Mouse (Mus musculus) embryonic facial prominence, embryonic 13.5 days (tissue): Measurements from ENCODE around the gene Nsun7. TPM values are rescaled to one million over a fixed set of nuclear protein-coding genes. Genes with fewer than 3 reads are reported as not detected.
"Not testable (repeated sequence)": the region's sequence is repeated elsewhere in the genome, so short reads cannot be mapped to it uniquely, and the experiment has no call there.

ENCODE experiments used
- ATAC-seq: fragments of 200-750 bp; cut with Nextera tagmentation; 2 replicates; pipeline ENCODE4 v1.8.0; 2017; ENCODE audit warnings: low read depth; ENCODE audit not compliant: insufficient number of reproducible peaks, insufficient read depth, low FRiP score, low TSS enrichment
- H3K27ac ChIP-seq: fragments of 300-500 bp; sonication (generic); 2 replicates; pipeline ENCODE4 v1.5.1; 2015; ENCODE audit warnings: moderate library complexity, mild to moderate bottlenecking, inconsistent platforms
- H3K27me3 ChIP-seq: fragments of 300-500 bp; sonication (generic); 2 replicates; pipeline ENCODE4 v1.6.1; 2015; ENCODE audit warnings: mild to moderate bottlenecking, inconsistent platforms
- H3K36me3 ChIP-seq: fragments of 300-500 bp; sonication (generic); 2 replicates; pipeline ENCODE4 v1.6.1; 2015; ENCODE audit warnings: mild to moderate bottlenecking, inconsistent platforms
- H3K4me1 ChIP-seq: fragments of 300-500 bp; sonication (generic); 2 replicates; pipeline ENCODE4 v1.6.1; 2015; ENCODE audit warnings: inconsistent platforms
- H3K4me2 ChIP-seq: fragments of 300-500 bp; sonication (generic); 2 replicates; pipeline ENCODE4 v1.6.1; 2015; ENCODE audit warnings: moderate library complexity, mild to moderate bottlenecking, inconsistent platforms
- H3K4me3 ChIP-seq: fragments of 300-500 bp; sonication (generic); 2 replicates; pipeline ENCODE4 v1.5.1; 2015; ENCODE audit warnings: mild to moderate bottlenecking, inconsistent platforms
- H3K9ac ChIP-seq: fragments of 300-500 bp; sonication (generic); 2 replicates; pipeline ENCODE4 v1.6.1; 2015; ENCODE audit warnings: mild to moderate bottlenecking, inconsistent platforms
- H3K9me3 ChIP-seq: fragments of 300-500 bp; sonication (generic); 2 replicates; pipeline ENCODE4 v1.6.1; 2016; ENCODE audit warnings: inconsistent platforms
- WGBS: fragments of 180-500 bp; shearing (Covaris S2); methylation state at CpG from one replicate; pipeline ENCODE4 v1.1.7; 2015; ENCODE audit warnings: mixed read lengths; 5-methylcytosine and 5-hydroxymethylcytosine counted together
- polyA plus RNA-seq: library from polyadenylated mRNA; unstranded; fragments of >200 nt; fragmentation: Nextera tagmentation; extraction: Ambion mirVana; gene quantifications from 2 replicates; pipeline ENCODE4 v1.2.1, GENCODE M21; 2015

Gene Nsun7
- polyA plus RNA-seq, 1 experiment from 2014 or later, result 1.1 TPM

GRCm38 (mm10) chr5:66244043-66244660 lies 15.5 kb upstream of the Nsun7 start:
- H3K36me3 ChIP-seq, result no peaks in the 10 kb centered on the region
- no peak overlapping the region for H3K4me3 ChIP-seq
- ATAC-seq, result no peak
- no peak overlapping the region for H3K9ac ChIP-seq
- no peak overlapping the region for H3K4me2 ChIP-seq
- H3K9me3 ChIP-seq, result no peaks in the 10 kb centered on the region
- H3K27me3 ChIP-seq, result no peaks in the 10 kb centered on the region
- H3K4me1 ChIP-seq, result no peaks in the 10 kb centered on the region
- no peak overlapping the region for H3K27ac ChIP-seq
- WGBS, result 52% methylated on average over 6 of the region's 6 CpGs

GRCm38 (mm10) chr5:66245958-66246497 lies 13.7 kb upstream of the Nsun7 start:
- Histone ChIP-seq H3K9ac (no peak overlapping the region), H3K36me3 (no peaks in the 10 kb centered on the region), H3K4me1 (no peaks in the 10 kb centered on the region), H3K27me3 (no peaks in the 10 kb centered on the region), H3K27ac (no peak overlapping the region), H3K4me3 (no peak overlapping the region), H3K9me3 (no peaks in the 10 kb centered on the region), H3K4me2 (no peak overlapping the region)
- WGBS, result 90% methylated on average over 9 of the region's 10 CpGs
- no peak for ATAC-seq

- Histone ChIP-seq H3K4me3 (no peak overlapping the region), H3K27ac (no peak overlapping the region), H3K4me2 (no peak overlapping the region), H3K36me3 (no peaks in the 10 kb centered on the region), H3K9ac (no peak overlapping the region), H3K27me3 (no peaks in the 10 kb centered on the region), H3K4me1 (no peaks in the 10 kb centered on the region), H3K9me3 (no peaks in the 10 kb centered on the region)
- 63% methylated on average over 5 of the region's 5 CpGs for WGBS
- ATAC-seq, result no peak
Measured at GRCm38 (mm10) chr5:66253219-66253618, 6.5 kb upstream of the Nsun7 start.

- ATAC-seq, result no peak
- H3K27ac ChIP-seq, result no peak overlapping the region
- no peaks in the 10 kb centered on the region for H3K36me3 ChIP-seq
- H3K4me3 ChIP-seq, result no peak overlapping the region
- no peaks in the 10 kb centered on the region for H3K9me3 ChIP-seq
- H3K27me3 ChIP-seq, result 0 out of 2 replicates have a peak, but pooled peaks cover 2% of the 10 kb centered on the region
- no peak overlapping the region for H3K4me2 ChIP-seq
- H3K4me1 ChIP-seq, result 0 out of 2 replicates have a peak, but pooled peaks cover 2% of the 10 kb centered on the region
- no peak overlapping the region for H3K9ac ChIP-seq
- WGBS, result 87% methylated on average over 10 of the region's 10 CpGs
Measured at GRCm38 (mm10) chr5:66255044-66255443, 4.7 kb upstream of the Nsun7 start.

GRCm38 (mm10) chr5:66259000-66259399 lies 697 bp upstream of the Nsun7 start:
- H3K27me3 ChIP-seq, result 0 out of 2 replicates have a peak, but pooled peaks cover 2% of the 10 kb centered on the region
- H3K4me3 ChIP-seq, result no peak overlapping the region
- ATAC-seq, result no peak
- H3K4me1 ChIP-seq, result 0 out of 2 replicates have a peak, but pooled peaks cover 2% of the 10 kb centered on the region
- no peak overlapping the region for H3K4me2 ChIP-seq
- 68% methylated on average over 2 of the region's 2 CpGs for WGBS
- no peak overlapping the region for H3K9ac ChIP-seq
- no peaks in the 10 kb centered on the region for H3K9me3 ChIP-seq
- no peaks in the 10 kb centered on the region for H3K36me3 ChIP-seq
- H3K27ac ChIP-seq, result no peak overlapping the region

- ATAC-seq, H3K27ac ChIP-seq, H3K27me3 ChIP-seq, H3K36me3 ChIP-seq, H3K4me1 ChIP-seq, H3K9me3 ChIP-seq: not testable (repeated sequence)
- Histone ChIP-seq H3K9ac (peak overlapping the region; percentile 79), H3K4me3 (peak overlapping the region; percentile 63), H3K4me2 (peak overlapping the region; percentile 93)
- WGBS, result 7% methylated on average over 5 of the region's 5 CpGs
Measured at GRCm38 (mm10) chr5:66259431-66259755, 304 bp upstream of the Nsun7 start.

GRCm38 (mm10) chr5:66262475-66262874 lies 2.8 kb downstream of the Nsun7 start:
- Histone ChIP-seq H3K4me2 (no peak overlapping the region), H3K27me3 (0 out of 2 replicates have a peak, but pooled peaks cover 2% of the 10 kb centered on the region), H3K36me3 (no peaks in the 10 kb centered on the region), H3K9ac (no peak overlapping the region), H3K27ac (no peak overlapping the region), H3K4me1 (0 out of 2 replicates have a peak, but pooled peaks cover 2% of the 10 kb centered on the region), H3K4me3 (no peak overlapping the region), H3K9me3 (no peaks in the 10 kb centered on the region)
- no peak for ATAC-seq
- WGBS, result 78% methylated on average over 2 of the region's 2 CpGs

GRCm38 (mm10) chr5:66263398-66263797 lies 3.7 kb downstream of the Nsun7 start:
- Histone ChIP-seq H3K9ac (no peak overlapping the region), H3K27ac (no peak overlapping the region), H3K27me3 (0 out of 2 replicates have a peak, but pooled peaks cover 2% of the 10 kb centered on the region), H3K4me1 (0 out of 2 replicates have a peak, but pooled peaks cover 2% of the 10 kb centered on the region), H3K36me3 (no peaks in the 10 kb centered on the region), H3K9me3 (no peaks in the 10 kb centered on the region), H3K4me3 (no peak overlapping the region), H3K4me2 (no peak overlapping the region)
- ATAC-seq, result no peak
- WGBS, result 27% methylated on average over 4 of the region's 4 CpGs

- ATAC-seq, result no peak
- Histone ChIP-seq H3K4me2 (no peak overlapping the region), H3K4me1 (peaks cover 13% of the 10 kb centered on the region; the same call in 1 of the 2 replicates), H3K9me3 (no peaks in the 10 kb centered on the region), H3K9ac (no peak overlapping the region), H3K27me3 (no peaks in the 10 kb centered on the region), H3K4me3 (no peak overlapping the region), H3K36me3 (no peaks in the 10 kb centered on the region), H3K27ac (peak overlapping the region; percentile 1; the same call in 1 of the 2 replicates)
- WGBS, result 33% methylated on average over 7 of the region's 7 CpGs
Measured at GRCm38 (mm10) chr5:66269616-66270015, 9.9 kb downstream of the Nsun7 start.

GRCm38 (mm10) chr5:66271141-66271540 lies 11.4 kb downstream of the Nsun7 start:
- H3K27ac ChIP-seq, result no peak overlapping the region
- H3K27me3 ChIP-seq, result no peaks in the 10 kb centered on the region
- H3K9ac ChIP-seq, result no peak overlapping the region
- ATAC-seq, result no peak
- no peak overlapping the region for H3K4me2 ChIP-seq
- H3K9me3 ChIP-seq, result no peaks in the 10 kb centered on the region
- 40% methylated on average over 2 of the region's 2 CpGs for WGBS
- no peaks in the 10 kb centered on the region for H3K36me3 ChIP-seq
- no peak overlapping the region for H3K4me3 ChIP-seq
- H3K4me1 ChIP-seq, result peaks cover 13% of the 10 kb centered on the region; the same call in 1 of the 2 replicates

- Histone ChIP-seq H3K36me3 (no peaks in the 10 kb centered on the region), H3K4me2 (no peak overlapping the region), H3K4me1 (peaks cover 11% of the 10 kb centered on the region; the same call in 1 of the 2 replicates), H3K9me3 (no peaks in the 10 kb centered on the region), H3K27ac (no peak overlapping the region), H3K4me3 (no peak overlapping the region), H3K9ac (no peak overlapping the region), H3K27me3 (no peaks in the 10 kb centered on the region)
- 55% methylated on average over 3 of the region's 3 CpGs for WGBS
- no peak for ATAC-seq
Measured at GRCm38 (mm10) chr5:66274417-66274816, 14.7 kb downstream of the Nsun7 start.

GRCm38 (mm10) chr5:66279650-66280049 lies 20.0 kb downstream of the Nsun7 start:
- 73% methylated on average over 2 of the region's 2 CpGs for WGBS
- no peak overlapping the region for H3K4me2 ChIP-seq
- no peaks in the 10 kb centered on the region for H3K36me3 ChIP-seq
- H3K4me3 ChIP-seq, result no peak overlapping the region
- H3K27ac ChIP-seq, result no peak overlapping the region
- H3K27me3 ChIP-seq, result no peaks in the 10 kb centered on the region
- no peaks in the 10 kb centered on the region for H3K4me1 ChIP-seq
- ATAC-seq, result no peak
- no peaks in the 10 kb centered on the region for H3K9me3 ChIP-seq
- H3K9ac ChIP-seq, result no peak overlapping the region
